Mouse (Mus musculus) G1E (cell line): Measurements from ENCODE around the gene En2. TPM values are rescaled to one million over a fixed set of nuclear protein-coding genes. Genes with fewer than 3 reads are reported as not detected.

Source experiments
- ATAC-seq: 2 replicates; pipeline ENCODE4 v1.8.0; 2016; ENCODE audit warnings: mild to moderate bottlenecking; ENCODE audit not compliant: insufficient number of reproducible peaks, poor library complexity, low FRiP score, severe bottlenecking; ENCODE audit errors: extremely low read depth
- DNase-seq: peaks from one replicate; pipeline ENCODE4 v3.0.0; 2012; ENCODE audit warnings: low spot score
- H3K27me3 ChIP-seq: 2 replicates; pipeline ENCODE4 v1.6.1; 2012; ENCODE audit warnings: mild to moderate bottlenecking, low read length, inconsistent platforms; ENCODE audit not compliant: insufficient read depth
- H3K36me3 ChIP-seq: replicated peaks from 2 replicates; pipeline ENCODE3; 2012; ENCODE audit warnings: mild to moderate bottlenecking, inconsistent platforms
- H3K4me1 ChIP-seq: 2 replicates; pipeline ENCODE4 v1.6.1; 2012; ENCODE audit warnings: low read depth, low read length, inconsistent platforms, mixed read lengths; ENCODE audit not compliant: insufficient read depth
- H3K4me3 ChIP-seq: 2 replicates; pipeline ENCODE4 v1.5.1; 2012; ENCODE audit warnings: low read depth, mild to moderate bottlenecking, inconsistent platforms, low read length, moderate library complexity, mixed read lengths
- H3K9me3 ChIP-seq: replicated peaks from 2 replicates; pipeline ENCODE4 v1.6.1; 2012; ENCODE audit warnings: inconsistent platforms
- CTCF ChIP-seq: IDR thresholded peaks from 2 replicates; pipeline ENCODE4 v1.5.1; 2012; ENCODE audit warnings: low read depth, low read length, inconsistent platforms, mixed read lengths
- GATA1 ChIP-seq: IDR thresholded peaks from 2 replicates; pipeline ENCODE4 v1.6.1; 2012; ENCODE audit warnings: borderline replicate concordance, low read length, inconsistent platforms, mixed read lengths
- GATA2 ChIP-seq: IDR thresholded peaks from 2 replicates; pipeline ENCODE4 v1.6.1; 2012; ENCODE audit warnings: low read depth, low read length, inconsistent platforms, borderline replicate concordance
- POLR2AphosphoS5 ChIP-seq: IDR thresholded peaks from 2 replicates; pipeline ENCODE4 v1.6.1; 2012; ENCODE audit warnings: low read depth, low read length, inconsistent platforms; ENCODE audit not compliant: insufficient replicate concordance
- TAL1 ChIP-seq: conservative IDR thresholded peaks from 2 replicates; pipeline ENCODE4 v1.6.1; 2012; ENCODE audit warnings: low read depth, low read length, inconsistent platforms, mixed read lengths
- polyA plus RNA-seq: library from polyadenylated mRNA; stranded (reverse); fragments of >175 nt; gene quantifications from 2 replicates; pipeline ENCODE4 v1.2.3, GENCODE M21; 2012
- total RNA-seq, 2 experiments: library from RNA; stranded (forward) in 1 of 2; stranded (reverse) in 1 of 2; fragments of 200-1000 nt in 1 of 2; fragments of >200 nt in 1 of 2; fragmentation: Nextera tagmentation in 1 of 2; gene quantifications; 2 replicates each; pipeline ENCODE4 v1.2.3; 2014 to 2017

En2 gene
- total and polyA plus RNA-seq, 3 experiments: not detected

GRCm38 (mm10) chr5:28207043-28207442 is 41.5 kb downstream of the En2 start:
- no peaks in the 10 kb centered on the region for H3K36me3 ChIP-seq
- no peak for TF ChIP-seq POLR2AphosphoS5
- TF ChIP-seq TAL1: no peak
- no peak for TF ChIP-seq GATA2
- no peak for TF ChIP-seq CTCF
- TF ChIP-seq GATA1: no peak
- H3K9me3 ChIP-seq: no peaks in the 10 kb centered on the region

DNA sequence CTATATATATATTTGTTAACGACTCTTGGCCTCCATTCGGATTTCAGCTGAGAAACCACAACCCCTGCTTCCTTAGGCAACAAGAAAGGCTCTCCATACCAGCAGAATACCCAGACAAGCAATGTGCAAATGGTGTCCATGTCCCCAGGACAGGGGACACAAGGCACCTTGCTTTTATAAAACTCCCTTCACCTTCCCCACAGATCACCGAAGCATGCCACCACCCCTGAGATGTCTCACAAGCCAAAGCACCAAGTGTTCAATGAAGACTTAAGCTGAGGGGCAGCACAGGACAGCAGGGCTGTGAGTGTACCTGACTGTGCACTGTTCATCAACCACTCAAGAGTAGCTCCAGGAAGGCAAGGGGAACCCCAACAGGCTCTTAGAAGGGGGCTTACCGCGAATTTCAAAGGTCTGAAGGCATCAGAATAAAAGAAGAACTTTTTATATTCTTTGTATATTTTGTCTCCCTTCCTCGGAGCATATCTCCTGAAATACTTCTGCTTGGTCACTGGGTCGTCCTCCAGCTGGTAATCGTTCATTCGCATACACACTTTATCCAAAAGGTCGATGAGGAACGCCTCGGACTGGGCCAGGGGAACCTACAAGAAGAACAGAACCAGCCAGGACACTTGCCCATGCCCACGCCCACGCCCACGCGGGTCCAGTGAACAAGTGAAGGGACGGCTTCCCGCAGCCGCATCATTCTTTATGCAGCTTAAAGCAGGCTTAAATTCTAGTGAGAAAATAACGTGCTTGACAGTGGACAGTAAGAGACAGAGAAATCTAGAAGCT is 43.4 kb downstream of the En2 start:
- no peaks in the 10 kb centered on the region for H3K9me3 ChIP-seq
- TF ChIP-seq GATA2: no peak
- TF ChIP-seq TAL1: no peak
- TF ChIP-seq GATA1: no peak
- no peak for TF ChIP-seq POLR2AphosphoS5
- TF ChIP-seq CTCF: no peak
- peaks cover 20% of the 10 kb centered on the region for H3K27me3 ChIP-seq
- DNase-seq (no peak), ATAC-seq (no peak)
- H3K36me3 ChIP-seq: no peaks in the 10 kb centered on the region
- H3K4me3 ChIP-seq: no peak overlapping the region
- H3K4me1 ChIP-seq: no peaks in the 10 kb centered on the region

More at GRCm38 (mm10) chr5:28207043-28207442, 41.5 kb downstream of the En2 start:
- no peak for DNase-seq
- no peak overlapping the region for H3K4me3 ChIP-seq
- H3K4me1 ChIP-seq: no peaks in the 10 kb centered on the region
- ATAC-seq: no peak
- peaks cover 17% of the 10 kb centered on the region for H3K27me3 ChIP-seq

GRCm38 (mm10) chr5:28209549-28210431 is 44.3 kb downstream of the En2 start:
- TF ChIP-seq GATA1 (no peak), CTCF (no peak), TAL1 (no peak), GATA2 (no peak), POLR2AphosphoS5 (no peak)
- H3K9me3 ChIP-seq: no peaks in the 10 kb centered on the region
- no peaks in the 10 kb centered on the region for H3K4me1 ChIP-seq
- ATAC-seq (no peak), DNase-seq (no peak)
- H3K4me3 ChIP-seq: no peak overlapping the region
- H3K36me3 ChIP-seq: no peaks in the 10 kb centered on the region
- peaks cover 22% of the 10 kb centered on the region for H3K27me3 ChIP-seq

GRCm38 (mm10) chr5:28210591-28211550 is 45.4 kb downstream of the En2 start:
- no peak for ATAC-seq
- TF ChIP-seq GATA1 (no peak), CTCF (no peak), GATA2 (no peak), TAL1 (no peak), POLR2AphosphoS5 (no peak)
- Histone ChIP-seq H3K27me3 (peaks cover 22% of the 10 kb centered on the region), H3K9me3 (no peaks in the 10 kb centered on the region), H3K36me3 (no peaks in the 10 kb centered on the region), H3K4me3 (no peak overlapping the region), H3K4me1 (no peaks in the 10 kb centered on the region)
- no peak for DNase-seq

DNA sequence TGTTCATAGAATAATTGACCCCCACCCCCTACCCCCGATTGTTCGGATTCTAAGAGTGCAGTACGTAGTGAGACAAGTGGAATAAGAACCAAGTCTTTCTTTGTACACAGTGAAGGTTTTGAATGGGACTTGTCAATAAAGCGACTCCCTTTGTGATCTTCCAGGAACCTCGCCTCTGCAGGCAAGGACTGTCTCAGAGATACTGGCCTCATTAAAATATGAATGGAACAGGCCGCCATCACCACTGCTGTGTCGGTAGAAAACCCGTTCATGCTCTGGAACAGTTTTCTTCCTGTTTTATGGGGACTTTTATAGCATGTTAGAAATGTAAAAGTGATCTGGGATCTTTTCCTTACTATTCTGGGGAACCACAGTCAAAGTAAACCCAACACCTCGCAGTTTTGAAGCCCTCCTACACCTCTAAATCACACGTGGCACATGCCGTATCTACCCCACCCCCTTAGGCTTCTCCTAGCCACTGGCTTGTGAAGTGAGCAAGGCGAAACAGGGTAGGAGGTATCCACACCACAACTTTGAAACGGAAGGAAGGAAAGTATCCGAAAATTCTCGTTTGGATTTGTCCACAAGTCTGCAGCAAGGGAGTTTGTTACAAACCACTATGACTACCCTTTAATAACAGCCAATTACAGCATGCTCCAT is 46.3 kb downstream of the En2 start:
- DNase-seq (no peak), ATAC-seq (no peak)
- no peak for TF ChIP-seq GATA1
- TF ChIP-seq CTCF: no peak
- TF ChIP-seq POLR2AphosphoS5: no peak
- no peak for TF ChIP-seq GATA2
- TF ChIP-seq TAL1: no peak
- H3K9me3 ChIP-seq: no peaks in the 10 kb centered on the region
- H3K4me3 ChIP-seq: no peak overlapping the region
- no peaks in the 10 kb centered on the region for H3K36me3 ChIP-seq
- peaks cover 22% of the 10 kb centered on the region for H3K27me3 ChIP-seq
- H3K4me1 ChIP-seq: no peaks in the 10 kb centered on the region
